Mouse (Mus musculus): ENCODE measurements around the gene Gmnn. TPM values are rescaled to one million over a fixed set of nuclear protein-coding genes. Genes with fewer than 3 reads are reported as not detected.
"Not testable (repeated sequence)": the region's sequence is repeated elsewhere in the genome, so short reads cannot be mapped to it uniquely, and the experiment has no call there.

Gene Gmnn
- polyA plus RNA-seq, 1 experiment from 2014 or later, result 20.6 TPM

- not testable (repeated sequence) for H3K9ac ChIP-seq; H3K4me3 ChIP-seq (replicated peaks; ENCODE audit: low read length); H3K27me3 ChIP-seq (ENCODE audit: control insufficient read depth, insufficient read depth, low read length); H3K36me3 ChIP-seq (replicated peaks; ENCODE audit: control insufficient read depth, insufficient read depth); ATAC-seq (ENCODE audit: low FRiP score); DNase-seq (ENCODE audit: low spot score); H3K4me2 ChIP-seq (replicated peaks); H3K27ac ChIP-seq; H3K9me3 ChIP-seq (ENCODE audit: control insufficient read depth, low read length); H3K4me1 ChIP-seq (replicated peaks; ENCODE audit: control insufficient read depth, insufficient read depth, low read length)
- WGBS, result 97% methylated on average over 9 of the region's 10 CpGs
These were observed 9.8 kb upstream of the Gmnn start for GRCm38 (mm10) chr13:24771482-24771881.

GRCm38 (mm10) chr13:24767809-24768208, 6.1 kb upstream of the Gmnn start:
- not testable (repeated sequence) for H3K9ac ChIP-seq; DNase-seq (ENCODE audit: low spot score); H3K27me3 ChIP-seq (ENCODE audit: control insufficient read depth, insufficient read depth, low read length); H3K27ac ChIP-seq; ATAC-seq (ENCODE audit: low FRiP score); H3K4me2 ChIP-seq (replicated peaks); H3K4me3 ChIP-seq (replicated peaks; ENCODE audit: low read length); H3K4me1 ChIP-seq (replicated peaks; ENCODE audit: control insufficient read depth, insufficient read depth, low read length); H3K36me3 ChIP-seq (replicated peaks; ENCODE audit: control insufficient read depth, insufficient read depth); H3K9me3 ChIP-seq (ENCODE audit: control insufficient read depth, low read length)
- WGBS, result 85% methylated on average over 4 of the region's 4 CpGs

- no peaks in the 10 kb centered on the region for H3K9me3 ChIP-seq (ENCODE audit: control insufficient read depth, low read length)
- H3K27ac ChIP-seq, result no peak overlapping the region
- ATAC-seq (ENCODE audit: low FRiP score) (0 out of 2 replicates have a peak, but pooled peaks have one; percentile 13), DNase-seq (ENCODE audit: low spot score) (no peak)
- H3K36me3 ChIP-seq (replicated peaks; ENCODE audit: control insufficient read depth, insufficient read depth), result no peaks in the 10 kb centered on the region
- H3K4me1 ChIP-seq (replicated peaks; ENCODE audit: control insufficient read depth, insufficient read depth, low read length), result peaks cover 5% of the 10 kb centered on the region; the same call in 1 of the 2 replicates
- H3K4me3 ChIP-seq (replicated peaks; ENCODE audit: low read length), result peak overlapping the region; percentile 91
- no peaks in the 10 kb centered on the region for H3K27me3 ChIP-seq (ENCODE audit: control insufficient read depth, insufficient read depth, low read length)
- peak overlapping the region; percentile 55; the same call in 1 of the 2 replicates for H3K9ac ChIP-seq
- 49% methylated on average over 4 of the region's 4 CpGs for WGBS
- peak overlapping the region; percentile 57 for H3K4me2 ChIP-seq (replicated peaks)
These were observed 531 bp upstream of the Gmnn start for GRCm38 (mm10) chr13:24762254-24762653.

- peak overlapping the region; percentile 57 for H3K4me2 ChIP-seq (replicated peaks)
- H3K27me3 ChIP-seq (ENCODE audit: control insufficient read depth, insufficient read depth, low read length), result no peaks in the 10 kb centered on the region
- DNase-seq (ENCODE audit: low spot score) (no peak), ATAC-seq (ENCODE audit: low FRiP score) (no peak; the same call in 1 of the 2 replicates)
- peak overlapping the region; percentile 55 for H3K9ac ChIP-seq
- peaks cover 5% of the 10 kb centered on the region; the same call in 1 of the 2 replicates for H3K4me1 ChIP-seq (replicated peaks; ENCODE audit: control insufficient read depth, insufficient read depth, low read length)
- no peak overlapping the region for H3K27ac ChIP-seq
- 12% methylated on average over 10 of the region's 10 CpGs for WGBS
- H3K4me3 ChIP-seq (replicated peaks; ENCODE audit: low read length), result peak overlapping the region; percentile 91
- no peaks in the 10 kb centered on the region for H3K9me3 ChIP-seq (ENCODE audit: control insufficient read depth, low read length)
- H3K36me3 ChIP-seq (replicated peaks; ENCODE audit: control insufficient read depth, insufficient read depth), result no peaks in the 10 kb centered on the region
These were observed 680 bp downstream of the Gmnn start for GRCm38 (mm10) chr13:24761083-24761402.

- ATAC-seq (ENCODE audit: low FRiP score) (no peak), DNase-seq (ENCODE audit: low spot score) (no peak)
- H3K9ac ChIP-seq, result no peak overlapping the region; the same call in 1 of the 2 replicates
- no peaks in the 10 kb centered on the region for H3K27me3 ChIP-seq (ENCODE audit: control insufficient read depth, insufficient read depth, low read length)
- peak overlapping the region; percentile 57 for H3K4me2 ChIP-seq (replicated peaks)
- no peaks in the 10 kb centered on the region for H3K9me3 ChIP-seq (ENCODE audit: control insufficient read depth, low read length)
- 67% methylated on average over 5 of the region's 5 CpGs for WGBS
- H3K4me1 ChIP-seq (replicated peaks; ENCODE audit: control insufficient read depth, insufficient read depth, low read length), result peaks cover 5% of the 10 kb centered on the region; the same call in 1 of the 2 replicates
- no peaks in the 10 kb centered on the region for H3K36me3 ChIP-seq (replicated peaks; ENCODE audit: control insufficient read depth, insufficient read depth)
- no peak overlapping the region for H3K4me3 ChIP-seq (replicated peaks; ENCODE audit: low read length)
- no peak overlapping the region for H3K27ac ChIP-seq
These were observed 1.3 kb downstream of the Gmnn start for GRCm38 (mm10) chr13:24760351-24760870.

- DNase-seq (ENCODE audit: low spot score) (no peak), ATAC-seq (ENCODE audit: low FRiP score) (no peak)
- Histone ChIP-seq H3K4me1 (replicated peaks; ENCODE audit: control insufficient read depth, insufficient read depth, low read length) (peaks cover 5% of the 10 kb centered on the region; the same call in 1 of the 2 replicates), H3K4me2 (replicated peaks) (no peak overlapping the region), H3K9ac (no peak overlapping the region), H3K9me3 (ENCODE audit: control insufficient read depth, low read length) (no peaks in the 10 kb centered on the region), H3K36me3 (replicated peaks; ENCODE audit: control insufficient read depth, insufficient read depth) (no peaks in the 10 kb centered on the region), H3K4me3 (replicated peaks; ENCODE audit: low read length) (no peak overlapping the region), H3K27me3 (ENCODE audit: control insufficient read depth, insufficient read depth, low read length) (no peaks in the 10 kb centered on the region), H3K27ac (no peak overlapping the region)
- 93% methylated on average over 10 of the region's 10 CpGs for WGBS
These were observed 2.3 kb downstream of the Gmnn start for GRCm38 (mm10) chr13:24759451-24759850.

- Histone ChIP-seq H3K9me3 (ENCODE audit: control insufficient read depth, low read length) (no peaks in the 10 kb centered on the region), H3K4me3 (replicated peaks; ENCODE audit: low read length) (no peak overlapping the region), H3K4me2 (replicated peaks) (no peak overlapping the region), H3K4me1 (replicated peaks; ENCODE audit: control insufficient read depth, insufficient read depth, low read length) (peaks cover 5% of the 10 kb centered on the region; the same call in 1 of the 2 replicates), H3K36me3 (replicated peaks; ENCODE audit: control insufficient read depth, insufficient read depth) (no peaks in the 10 kb centered on the region), H3K27ac (no peak overlapping the region), H3K9ac (no peak overlapping the region), H3K27me3 (ENCODE audit: control insufficient read depth, insufficient read depth, low read length) (no peaks in the 10 kb centered on the region)
- no peak for DNase-seq (ENCODE audit: low spot score)
- WGBS, result 80% methylated on average over 12 of the region's 12 CpGs
- no peak for ATAC-seq (ENCODE audit: low FRiP score)
These were observed 3.7 kb downstream of the Gmnn start for GRCm38 (mm10) chr13:24757820-24758564.

GRCm38 (mm10) chr13:24756756-24757155, 5.0 kb downstream of the Gmnn start:
- 95% methylated on average over 3 of the region's 3 CpGs for WGBS
- Histone ChIP-seq H3K27ac (no peak overlapping the region), H3K4me2 (replicated peaks) (no peak overlapping the region), H3K9ac (no peak overlapping the region), H3K4me1 (replicated peaks; ENCODE audit: control insufficient read depth, insufficient read depth, low read length) (peaks cover 5% of the 10 kb centered on the region; the same call in 1 of the 2 replicates), H3K27me3 (ENCODE audit: control insufficient read depth, insufficient read depth, low read length) (no peaks in the 10 kb centered on the region), H3K36me3 (replicated peaks; ENCODE audit: control insufficient read depth, insufficient read depth) (no peaks in the 10 kb centered on the region), H3K4me3 (replicated peaks; ENCODE audit: low read length) (no peak overlapping the region), H3K9me3 (ENCODE audit: control insufficient read depth, low read length) (no peaks in the 10 kb centered on the region)
- no peak for ATAC-seq (ENCODE audit: low FRiP score)
- DNase-seq (ENCODE audit: low spot score), result no peak

GRCm38 (mm10) chr13:24751396-24751795, 10.3 kb downstream of the Gmnn start:
- H3K9me3 ChIP-seq (ENCODE audit: control insufficient read depth, low read length), result no peaks in the 10 kb centered on the region
- no peaks in the 10 kb centered on the region for H3K4me1 ChIP-seq (replicated peaks; ENCODE audit: control insufficient read depth, insufficient read depth, low read length)
- DNase-seq (ENCODE audit: low spot score) (no peak), ATAC-seq (ENCODE audit: low FRiP score) (no peak)
- no peak overlapping the region for H3K4me3 ChIP-seq (replicated peaks; ENCODE audit: low read length)
- H3K4me2 ChIP-seq (replicated peaks), result no peak overlapping the region
- no peaks in the 10 kb centered on the region for H3K36me3 ChIP-seq (replicated peaks; ENCODE audit: control insufficient read depth, insufficient read depth)
- H3K9ac ChIP-seq, result no peak overlapping the region
- WGBS, result 94% methylated on average over 8 of the region's 8 CpGs
- H3K27me3 ChIP-seq (ENCODE audit: control insufficient read depth, insufficient read depth, low read length), result no peaks in the 10 kb centered on the region
- H3K27ac ChIP-seq, result no peak overlapping the region
